Mouse (Mus musculus) left cerebral cortex, postnatal 36 days (tissue): ENCODE results near the gene Cblc. TPM values are rescaled to one million over a fixed set of nuclear protein-coding genes. Genes with fewer than 3 reads are reported as not detected.

Experiments
- DNase-seq, 2 experiments: peaks; one replicate each; pipeline ENCODE4 v3.0.0; 2021 to 2022; ENCODE audit warnings: low spot score in 2 of 2, mixed read lengths in 1 of 2
- intact Hi-C: fragments of 180-260 bp; cut with DNase I; formaldehyde crosslinking; loops from one replicate; pipeline ENCODE4 v1.15.1; 2025
- total RNA-seq, 2 experiments: library from RNA; stranded (reverse); gene quantifications; 2 replicates each; pipeline ENCODE4 v1.2.3; 2021

Gene Cblc
- total RNA-seq, 2 experiments from 2014 or later = not detected

GRCm38 (mm10) chr7:19741329-19742031 is 55.1 kb downstream of the Cblc start:
- intact Hi-C loops = no loop called here
- DNase-seq = no peak

DNA sequence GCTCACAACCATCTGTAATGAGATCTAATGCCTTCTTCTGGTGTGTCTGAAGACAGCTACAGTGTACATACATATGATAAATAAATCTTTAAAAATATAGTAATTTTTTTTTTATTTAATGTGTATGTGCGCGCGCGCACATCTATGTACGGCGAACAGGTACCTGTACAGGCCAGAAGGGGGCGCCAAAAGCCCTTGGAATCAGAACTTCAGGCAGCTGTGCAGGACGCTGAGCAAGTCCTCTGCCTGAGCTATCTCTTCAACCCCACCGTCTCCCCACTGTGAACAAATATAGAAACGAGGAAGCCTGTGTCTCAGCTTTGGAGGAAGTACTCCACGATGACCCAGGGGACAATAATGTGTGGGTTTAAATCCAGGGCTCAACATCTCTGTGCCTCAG is 56.3 kb downstream of the Cblc start:
- no peak for DNase-seq
- intact Hi-C loops = no loop called here

GRCm38 (mm10) chr7:19738771-19739170 is 57.8 kb downstream of the Cblc start:
- intact Hi-C loops = no loop called here
- no peak for DNase-seq

DNA sequence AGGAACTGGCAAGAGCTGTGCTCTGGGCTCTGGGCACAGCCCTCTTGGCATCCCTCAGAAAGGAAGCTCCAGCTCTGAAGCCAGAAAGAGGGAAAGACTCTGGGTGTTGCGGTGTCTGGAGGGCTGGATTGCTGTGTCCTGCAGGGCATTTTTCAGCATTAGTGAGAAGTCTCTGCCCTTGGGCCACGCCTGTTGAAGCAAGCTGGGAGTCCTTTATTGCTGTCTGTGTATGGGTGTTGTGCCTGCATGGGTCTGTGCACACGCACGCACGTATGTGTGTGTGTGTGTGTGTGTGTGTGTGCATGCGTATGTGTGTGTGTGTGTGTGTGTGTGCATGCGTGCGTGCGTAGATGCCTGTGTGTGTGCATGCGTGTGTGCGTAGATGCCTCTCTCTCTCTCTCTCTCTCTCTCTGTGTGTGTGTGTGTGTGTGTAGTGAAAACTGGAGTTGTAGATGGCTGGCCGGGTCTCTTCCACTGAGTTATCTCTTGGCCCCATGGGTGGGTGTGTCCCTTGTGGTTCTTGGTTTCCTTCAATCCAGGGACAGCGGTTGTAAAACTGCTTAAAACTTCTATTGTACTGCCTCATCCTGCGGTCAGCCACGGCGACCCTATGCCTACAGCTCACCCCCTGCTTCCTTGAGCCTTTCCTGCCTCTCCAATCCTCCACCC is 60.1 kb downstream of the Cblc start:
- no peak for DNase-seq
- intact Hi-C loops = no loop called here

- DNase-seq = no peak
- intact Hi-C loops = no loop called here
Measured at GRCm38 (mm10) chr7:19734178-19734666, 62.4 kb downstream of the Cblc start.

Other genes starting within 250 kb of the Cblc start
- gene Ppp1r37, start 233.7 kb downstream of the Cblc start, total RNA-seq = 100 to 1,000 TPM; 135 to 140 TPM
- gene Zfp296, start 219.5 kb downstream of the Cblc start, total RNA-seq = 1 to 10 TPM; 1.2 to 1.3 TPM
- 10 to 100 TPM; 52.6 to 54.1 TPM for gene Gemin7, start 219.2 kb downstream of the Cblc start, total RNA-seq
- 100 to 1,000 TPM in 1 of 2 experiments, 10 to 100 TPM in 1; 65.1 to 110 TPM for gene Clasrp, start 192.3 kb downstream of the Cblc start, total RNA-seq
- gene Relb, start 167.4 kb downstream of the Cblc start, total RNA-seq = 1 to 10 TPM; 4.6 to 6.7 TPM
- gene Clptm1, start 131.8 kb downstream of the Cblc start, total RNA-seq = 100 to 1,000 TPM; 147 to 157 TPM
- gene Apoc2, start 118.9 kb downstream of the Cblc start, total RNA-seq = not detected
- not detected for gene Gm44805, start 115.4 kb downstream of the Cblc start, total RNA-seq
- gene Apoc4, start 115.3 kb downstream of the Cblc start, total RNA-seq = not detected
- gene Apoc1, start 104.1 kb downstream of the Cblc start, total RNA-seq = 1 to 10 TPM; 1.5 to 2.9 TPM
- gene Apoe, start 97.6 kb downstream of the Cblc start, total RNA-seq = 1,000 to 10,000 TPM; 1,886 to 2,087 TPM
- gene Tomm40, start 81.4 kb downstream of the Cblc start, total RNA-seq = 100 to 1,000 TPM; 113 to 125 TPM
- 1 to 10 TPM; 7.2 to 9.3 TPM for gene Nectin2, start 46.3 kb downstream of the Cblc start, total RNA-seq
- gene Bcam, start 25.8 kb downstream of the Cblc start, total RNA-seq = 10 to 100 TPM; 12.2 to 13.1 TPM
- gene Bcl3, start 26.0 kb upstream of the Cblc start, total RNA-seq = under 1 TPM; 0.27 to 0.32 TPM
- gene Gm19345, start 55.2 kb upstream of the Cblc start, total RNA-seq = 1 to 10 TPM; 1.2 to 2.1 TPM
- gene Ceacam16, start 64.5 kb upstream of the Cblc start, total RNA-seq = not detected
- not detected for gene Ceacam19, start 91.2 kb upstream of the Cblc start, total RNA-seq
- gene Pvr, start 124.4 kb upstream of the Cblc start, total RNA-seq = 10 to 100 TPM; 10.7 to 12.0 TPM
- not detected for gene Igsf23, start 153.9 kb upstream of the Cblc start, total RNA-seq
- gene Ceacam20, start 168.6 kb upstream of the Cblc start, total RNA-seq = not detected
- not detected for gene Nlrp9b, start 194.7 kb upstream of the Cblc start, total RNA-seq